Mouse (Mus musculus) myocyte (in vitro differentiated cells): ENCODE results near the gene Med17. TPM values are rescaled to one million over a fixed set of nuclear protein-coding genes. Genes with fewer than 3 reads are reported as not detected.
"Not testable (repeated sequence)": the region's sequence is repeated elsewhere in the genome, so short reads cannot be mapped to it uniquely, and the experiment has no call there.

Experiments used
- H3K27me3 ChIP-seq: one replicate; pipeline ENCODE4 v1.6.1; 2011; ENCODE audit not compliant: control insufficient read depth, insufficient read depth, insufficient read length
- H3K36me3 ChIP-seq: one replicate; pipeline ENCODE4 v1.6.1; 2011; ENCODE audit not compliant: control insufficient read depth, insufficient read depth
- H3K4me2 ChIP-seq: one replicate; pipeline ENCODE4 v1.6.1; 2011; ENCODE audit warnings: low read depth, control low read depth
- H3K4me3 ChIP-seq: one replicate; pipeline ENCODE4 v1.5.1; 2011; ENCODE audit warnings: mild to moderate bottlenecking, control low read depth, moderate library complexity
- H3K79me2 ChIP-seq: one replicate; pipeline ENCODE4 v1.6.1; 2011; ENCODE audit not compliant: control insufficient read depth, insufficient read depth
- H3ac ChIP-seq: one replicate; pipeline ENCODE4 v1.6.1; 2011; ENCODE audit not compliant: control insufficient read depth, insufficient read length
- CEBPB ChIP-seq: IDR thresholded peaks from 2 replicates; pipeline ENCODE4 v1.6.1; 2011; ENCODE audit warnings: mild to moderate bottlenecking, moderate library complexity; ENCODE audit not compliant: poor library complexity, insufficient read depth, severe bottlenecking
- E2F4 ChIP-seq: IDR thresholded peaks from one replicate; pipeline ENCODE4 v1.6.1; 2011; ENCODE audit warnings: mild to moderate bottlenecking, control low read depth, moderate library complexity; ENCODE audit not compliant: insufficient read depth
- MAX ChIP-seq: IDR thresholded peaks from one replicate; pipeline ENCODE4 v1.6.1; 2011; ENCODE audit warnings: low read depth, mild to moderate bottlenecking, control low read depth
- MYOD1 ChIP-seq, 3 experiments: IDR thresholded peaks; one replicate each; pipeline ENCODE4 v1.6.1; 2011; ENCODE audit warnings: control low read depth in 2 of 3, low read depth in 2 of 3, mild to moderate bottlenecking in 2 of 3, moderate library complexity in 1 of 3; ENCODE audit not compliant: insufficient read length in 2 of 3, control insufficient read depth in 1 of 3
- MYOG ChIP-seq, 3 experiments: IDR thresholded peaks; one replicate each; pipeline ENCODE4 v1.6.1; 2011; ENCODE audit warnings: control low read depth in 2 of 3, low read depth in 2 of 3, mild to moderate bottlenecking in 2 of 3; ENCODE audit not compliant: insufficient read length in 2 of 3, control insufficient read depth in 1 of 3, insufficient read depth in 1 of 3
- POLR2A ChIP-seq: IDR thresholded peaks from one replicate; pipeline ENCODE4 v1.6.1; 2011; ENCODE audit warnings: low read depth, mild to moderate bottlenecking, control low read depth, moderate library complexity; ENCODE audit not compliant: insufficient read length
- POLR2AphosphoS2 ChIP-seq: IDR thresholded peaks from one replicate; pipeline ENCODE4 v1.6.1; 2011; ENCODE audit warnings: low read depth, control low read depth; ENCODE audit not compliant: insufficient read length
- REST ChIP-seq: IDR thresholded peaks from one replicate; pipeline ENCODE4 v1.6.1; 2011; ENCODE audit warnings: mild to moderate bottlenecking, control low read depth, moderate library complexity; ENCODE audit not compliant: insufficient read depth, insufficient read length
- SRF ChIP-seq: IDR thresholded peaks from one replicate; pipeline ENCODE4 v1.6.1; 2011; ENCODE audit warnings: low read depth; ENCODE audit not compliant: control insufficient read depth, insufficient read length
- TCF12 ChIP-seq: IDR thresholded peaks from one replicate; pipeline ENCODE4 v1.6.1; 2011; ENCODE audit warnings: mild to moderate bottlenecking, control low read depth; ENCODE audit not compliant: poor library complexity, insufficient read depth, severe bottlenecking
- TCF3 ChIP-seq: IDR thresholded peaks from one replicate; pipeline ENCODE4 v1.6.1; 2011; ENCODE audit warnings: low read depth, control low read depth; ENCODE audit not compliant: insufficient read length
- USF1 ChIP-seq: IDR thresholded peaks from one replicate; pipeline ENCODE4 v1.6.1; 2011; ENCODE audit warnings: low read depth, mild to moderate bottlenecking, control low read depth, moderate library complexity
- polyA plus RNA-seq: library from polyadenylated mRNA; unstranded; fragments of >200 nt; fragmentation: generic; extraction: Trizol; gene quantifications from one replicate; pipeline ENCODE4 v1.2.1, GENCODE M21; 2012; ENCODE audit warnings: missing spikeins

Gene Med17
- polyA plus RNA-seq, 1 experiment = 25.2 TPM

- H3K4me3 ChIP-seq = peak overlapping the region; percentile 72
- H3K79me2 ChIP-seq = peaks cover 49% of the 10 kb centered on the region
- no peaks in the 10 kb centered on the region for H3K27me3 ChIP-seq
- peaks cover 46% of the 10 kb centered on the region for H3K36me3 ChIP-seq
- TF ChIP-seq POLR2AphosphoS2 = no peak
- TF ChIP-seq MYOG (IDR thresholded peaks at IDR 0.05; ENCODE audit: control insufficient read depth in 1 of 3, insufficient read depth in 1 of 3, insufficient read length in 2 of 3, low read depth in 2 of 3) = no peak
- TF ChIP-seq POLR2A = no peak
- TF ChIP-seq TCF12 = no peak
- TF ChIP-seq SRF = no peak
- TF ChIP-seq TCF3 = no peak
- no peak for TF ChIP-seq E2F4
- no peak for TF ChIP-seq MAX
- no peak for TF ChIP-seq CEBPB
- TF ChIP-seq REST = no peak
- TF ChIP-seq MYOD1 (IDR thresholded peaks at IDR 0.05; ENCODE audit: control insufficient read depth in 1 of 3, insufficient read length in 2 of 3, low read depth in 2 of 3) = no peak
- no peak for TF ChIP-seq USF1
- H3ac ChIP-seq = peak overlapping the region; percentile 72
- peak overlapping the region; percentile 96 for H3K4me2 ChIP-seq
Measured at GRCm38 (mm10) chr9:15307257-15307656, 27.5 kb upstream of the Med17 start.

- TF ChIP-seq SRF (no peak), USF1 (peak; percentile 43)
- Histone ChIP-seq H3K4me3 (peak within 1 kb of the TSS; percentile 72), H3K36me3 (peaks cover 39% of the 10 kb centered on the region), H3K79me2 (peaks cover 49% of the 10 kb centered on the region), H3K4me2 (peak within 1 kb of the TSS; percentile 96), H3K27me3 (no peaks in the 10 kb centered on the region), H3ac (peak within 1 kb of the TSS; percentile 72)
Measured at GRCm38 (mm10) chr9:15306398-15307119, 26.8 kb upstream of the Med17 start, which contains the start of gene 4931406C07Rik. Gene 4931406C07Rik, minus strand, starts transcription at chr9:15306448.

GRCm38 (mm10) chr9:15305503-15306397, 26.0 kb upstream of the Med17 start, which contains the start of gene Taf1d:
Gene Taf1d, plus strand, starts transcription at chr9:15306214.
- Histone ChIP-seq H3K4me3 (peak within 1 kb of the TSS; percentile 72), H3ac (peak within 1 kb of the TSS; percentile 72), H3K79me2 (peaks cover 49% of the 10 kb centered on the region), H3K36me3 (peaks cover 33% of the 10 kb centered on the region), H3K27me3 (no peaks in the 10 kb centered on the region), H3K4me2 (peak within 1 kb of the TSS; percentile 96)
- peak; percentile 93 for TF ChIP-seq POLR2AphosphoS2
- no peak for TF ChIP-seq MYOD1 (IDR thresholded peaks at IDR 0.05; ENCODE audit: control insufficient read depth in 1 of 3, insufficient read length in 2 of 3, low read depth in 2 of 3)
- no peak for TF ChIP-seq REST
- TF ChIP-seq SRF = peak; percentile 30
- TF ChIP-seq MYOG (IDR thresholded peaks at IDR 0.05; ENCODE audit: control insufficient read depth in 1 of 3, insufficient read depth in 1 of 3, insufficient read length in 2 of 3, low read depth in 2 of 3) = peak in 1 of 3 experiments; percentile 19
- TF ChIP-seq POLR2A = peak; percentile 89
- TF ChIP-seq MAX = no peak
- TF ChIP-seq E2F4 = no peak
- no peak for TF ChIP-seq TCF12
- TF ChIP-seq TCF3 = no peak
- no peak for TF ChIP-seq CEBPB
- no peak for TF ChIP-seq USF1

- Histone ChIP-seq H3K79me2 (peaks cover 25% of the 10 kb centered on the region), H3K4me2 (no peak overlapping the region), H3K4me3 (no peak overlapping the region), H3K36me3 (peaks cover 6% of the 10 kb centered on the region), H3K27me3 (no peaks in the 10 kb centered on the region), H3ac (no peak overlapping the region)
- TF ChIP-seq POLR2AphosphoS2 = no peak
- no peak for TF ChIP-seq E2F4
- no peak for TF ChIP-seq MAX
- TF ChIP-seq REST = no peak
- TF ChIP-seq MYOG (IDR thresholded peaks at IDR 0.05; ENCODE audit: control insufficient read depth in 1 of 3, insufficient read depth in 1 of 3, insufficient read length in 2 of 3, low read depth in 2 of 3) = no peak
- TF ChIP-seq SRF = no peak
- TF ChIP-seq MYOD1 (IDR thresholded peaks at IDR 0.05; ENCODE audit: control insufficient read depth in 1 of 3, insufficient read length in 2 of 3, low read depth in 2 of 3) = no peak
- no peak for TF ChIP-seq TCF3
- TF ChIP-seq USF1 = no peak
- TF ChIP-seq CEBPB = no peak
- no peak for TF ChIP-seq TCF12
- TF ChIP-seq POLR2A = no peak
Measured at GRCm38 (mm10) chr9:15302881-15303280, 23.1 kb upstream of the Med17 start.

GRCm38 (mm10) chr9:15302006-15302405, 22.3 kb upstream of the Med17 start:
- peaks cover 16% of the 10 kb centered on the region for H3K79me2 ChIP-seq
- not testable (repeated sequence) for H3ac ChIP-seq, H3K36me3 ChIP-seq, H3K4me2 ChIP-seq, H3K27me3 ChIP-seq, H3K4me3 ChIP-seq
